Mouse (Mus musculus): ENCODE measurements around the gene Slc5a10.

The Slc5a10 gene

GRCm38 (mm10) chr11:61705581-61705980 is 15.0 kb downstream of the Slc5a10 start:
- DNase-seq (ENCODE audit: low read depth, low spot score) = no peak

GRCm38 (mm10) chr11:61702494-61702893 is 18.1 kb downstream of the Slc5a10 start:
- no peak for DNase-seq (ENCODE audit: low read depth, low spot score)

GRCm38 (mm10) chr11:61701696-61702095 is 18.9 kb downstream of the Slc5a10 start:
- no peak for DNase-seq (ENCODE audit: low read depth, low spot score)

- no peak for DNase-seq (ENCODE audit: low read depth, low spot score)
These were observed 20.7 kb downstream of the Slc5a10 start for GRCm38 (mm10) chr11:61699933-61700332.

GRCm38 (mm10) chr11:61699460-61699859 is 21.2 kb downstream of the Slc5a10 start:
- no peak for DNase-seq (ENCODE audit: low read depth, low spot score)

- no peak for DNase-seq (ENCODE audit: low read depth, low spot score)
These were observed 21.8 kb downstream of the Slc5a10 start for GRCm38 (mm10) chr11:61698852-61699251.

GRCm38 (mm10) chr11:61692996-61693395 is 27.6 kb downstream of the Slc5a10 start:
- no peak for DNase-seq (ENCODE audit: low read depth, low spot score)

- peak; percentile 48 for DNase-seq (ENCODE audit: low read depth, low spot score)
These were observed 33.0 kb downstream of the Slc5a10 start for GRCm38 (mm10) chr11:61687595-61687994.

GRCm38 (mm10) chr11:61686906-61687453 is 33.6 kb downstream of the Slc5a10 start:
- no peak for DNase-seq (ENCODE audit: low read depth, low spot score)

GRCm38 (mm10) chr11:61686141-61686540 is 34.5 kb downstream of the Slc5a10 start:
- no peak for DNase-seq (ENCODE audit: low read depth, low spot score)

- DNase-seq (ENCODE audit: low read depth, low spot score) = no peak
These were observed 35.4 kb downstream of the Slc5a10 start for GRCm38 (mm10) chr11:61685119-61685725.

- DNase-seq (ENCODE audit: low read depth, low spot score) = peak; percentile 82
These were observed 36.5 kb downstream of the Slc5a10 start, which contains the start of gene Fam83g for GRCm38 (mm10) chr11:61683907-61684731. Fam83g (plus strand) TSS chr11:61684091.

GRCm38 (mm10) chr11:61679091-61679866 is 41.3 kb downstream of the Slc5a10 start:
- DNase-seq (ENCODE audit: low read depth, low spot score) = no peak

GRCm38 (mm10) chr11:61677709-61678108 is 42.9 kb downstream of the Slc5a10 start:
- DNase-seq (ENCODE audit: low read depth, low spot score) = no peak

GRCm38 (mm10) chr11:61676216-61676854 is 44.3 kb downstream of the Slc5a10 start:
- DNase-seq (ENCODE audit: low read depth, low spot score) = no peak

- no peak for DNase-seq (ENCODE audit: low read depth, low spot score)
These were observed 45.3 kb downstream of the Slc5a10 start for GRCm38 (mm10) chr11:61675332-61675731.

GRCm38 (mm10) chr11:61674839-61675159 is 45.8 kb downstream of the Slc5a10 start:
- DNase-seq (ENCODE audit: low read depth, low spot score) = peak; percentile 93

GRCm38 (mm10) chr11:61674151-61674838 is 46.3 kb downstream of the Slc5a10 start:
- peak; percentile 28 for DNase-seq (ENCODE audit: low read depth, low spot score)

- no peak for DNase-seq (ENCODE audit: low read depth, low spot score)
These were observed 46.9 kb downstream of the Slc5a10 start for GRCm38 (mm10) chr11:61673686-61674085.

GRCm38 (mm10) chr11:61671781-61672383 is 48.7 kb downstream of the Slc5a10 start:
- DNase-seq (ENCODE audit: low read depth, low spot score) = peak; percentile 42
